Mouse (Mus musculus) MEL (cell line): ENCODE data around the gene Tmem8b. TPM values are rescaled to one million over a fixed set of nuclear protein-coding genes. Genes with fewer than 3 reads are reported as not detected.

Experiments
- DNase-seq: peaks from one replicate; pipeline ENCODE4 v3.0.0; 2011; ENCODE audit warnings: low read depth, low spot score
- H3K27ac ChIP-seq: 2 replicates; pipeline ENCODE4 v1.5.1; 2012; ENCODE audit warnings: low read depth, mild to moderate bottlenecking, control low read depth, low read length, moderate library complexity; ENCODE audit not compliant: control insufficient read depth
- H3K27me3 ChIP-seq, 2 experiments: fragments of 150-350 bp in 1 of 2; sonication (generic) in 1 of 2; 2 replicates each; pipeline ENCODE4 v1.6.1; 2012; ENCODE audit warnings: low read length in 2 of 2, mild to moderate bottlenecking in 2 of 2, improper control_type of control experiment in 1 of 2, moderate library complexity in 1 of 2; ENCODE audit not compliant: insufficient read depth in 2 of 2, control insufficient read depth in 1 of 2
- H3K36me3 ChIP-seq, 2 experiments: 2 replicates each; pipeline ENCODE4 v1.6.1; 2012 to 2014; ENCODE audit warnings: low read length in 2 of 2, improper control_type of control experiment in 1 of 2, inconsistent platforms in 1 of 2, mild to moderate bottlenecking in 1 of 2; ENCODE audit not compliant: insufficient read depth in 2 of 2, control insufficient read depth in 1 of 2
- H3K4me1 ChIP-seq, 2 experiments: fragments of 150-350 bp in 1 of 2; sonication (generic) in 1 of 2; 2 replicates each; pipeline ENCODE4 v1.6.1; 2012; ENCODE audit warnings: low read length in 2 of 2, improper control_type of control experiment in 1 of 2, mild to moderate bottlenecking in 1 of 2; ENCODE audit not compliant: insufficient read depth in 2 of 2, control insufficient read depth in 1 of 2
- H3K4me3 ChIP-seq, 2 experiments: fragments of 150-350 bp in 1 of 2; sonication (generic) in 1 of 2; 2 replicates each; pipeline ENCODE4 v1.5.1; 2012; ENCODE audit warnings: low read depth in 2 of 2, low read length in 2 of 2, mild to moderate bottlenecking in 2 of 2, moderate library complexity in 2 of 2, control low read depth in 1 of 2, improper control_type of control experiment in 1 of 2; ENCODE audit not compliant: control insufficient read depth in 1 of 2, insufficient read depth in 1 of 2
- H3K79me2 ChIP-seq: 2 replicates; pipeline ENCODE4 v1.6.1; 2012; ENCODE audit warnings: mild to moderate bottlenecking, low read length, moderate library complexity; ENCODE audit not compliant: control insufficient read depth, poor library complexity, insufficient read depth
- H3K9ac ChIP-seq: 2 replicates; pipeline ENCODE4 v1.6.1; 2012; ENCODE audit warnings: low read depth, mild to moderate bottlenecking, control low read depth, low read length, moderate library complexity; ENCODE audit not compliant: control insufficient read depth, poor library complexity, severe bottlenecking
- H3K9me3 ChIP-seq: fragments of 150-350 bp; sonication (generic); replicated peaks from 2 replicates; pipeline ENCODE4 v1.6.1; 2012; ENCODE audit warnings: mild to moderate bottlenecking, low read length, improper control_type of control experiment, moderate library complexity; ENCODE audit not compliant: insufficient read depth
- CHD1 ChIP-seq: IDR thresholded peaks from 2 replicates; pipeline ENCODE4 v1.6.1; 2012; ENCODE audit warnings: low read depth, mild to moderate bottlenecking, inconsistent platforms, low read length, improper control_type of control experiment
- CHD2 ChIP-seq: IDR thresholded peaks from 2 replicates; pipeline ENCODE4 v1.6.1; 2011; ENCODE audit warnings: low read length, improper control_type of control experiment
- CTCF ChIP-seq, 3 experiments: IDR thresholded peaks in 2 of 3; conservative IDR thresholded peaks in 1 of 3; 2 replicates each; pipeline ENCODE4 v1.5.1; 2011 to 2012; ENCODE audit warnings: low read length in 3 of 3, low read depth in 2 of 3, mild to moderate bottlenecking in 2 of 3, improper control_type of control experiment in 1 of 3, inconsistent platforms in 1 of 3, mixed read lengths in 1 of 3, moderate library complexity in 1 of 3; ENCODE audit not compliant: control insufficient read depth in 1 of 3, insufficient read depth in 1 of 3, poor library complexity in 1 of 3, severe bottlenecking in 1 of 3
- E2F4 ChIP-seq: IDR thresholded peaks from 2 replicates; pipeline ENCODE4 v1.6.1; 2011; ENCODE audit warnings: low read depth, low read length, improper control_type of control experiment, borderline replicate concordance
- GABPA ChIP-seq: IDR thresholded peaks from 2 replicates; pipeline ENCODE4 v1.6.1; 2012; ENCODE audit warnings: low read depth, mild to moderate bottlenecking, inconsistent platforms, low read length, improper control_type of control experiment, moderate library complexity
- GATA1 ChIP-seq: IDR thresholded peaks from 2 replicates; pipeline ENCODE4 v1.6.1; 2011; ENCODE audit warnings: low read depth, low read length, improper control_type of control experiment
- MAZ ChIP-seq: IDR thresholded peaks from 2 replicates; pipeline ENCODE4 v1.6.1; 2012; ENCODE audit warnings: low read depth, mild to moderate bottlenecking, inconsistent platforms, low read length, improper control_type of control experiment
- MEF2A ChIP-seq: IDR thresholded peaks from 2 replicates; pipeline ENCODE4 v1.6.1; 2014; ENCODE audit warnings: low read depth, mild to moderate bottlenecking, inconsistent platforms, low read length, improper control_type of control experiment; ENCODE audit not compliant: poor library complexity, insufficient replicate concordance, severe bottlenecking; ENCODE audit errors: extremely low read depth
- MYC ChIP-seq: IDR thresholded peaks from 2 replicates; pipeline ENCODE4 v1.6.1; 2011; ENCODE audit warnings: low read depth, mild to moderate bottlenecking, low read length, improper control_type of control experiment, moderate library complexity
- NRF1 ChIP-seq: IDR thresholded peaks from 2 replicates; pipeline ENCODE4 v1.6.1; 2014; ENCODE audit warnings: low read depth, mild to moderate bottlenecking, inconsistent platforms, low read length, improper control_type of control experiment, moderate library complexity; ENCODE audit not compliant: poor library complexity, insufficient read depth, severe bottlenecking
- RAD21 ChIP-seq: IDR thresholded peaks from 2 replicates; pipeline ENCODE4 v1.6.1; 2011; ENCODE audit warnings: mild to moderate bottlenecking, low read depth, low read length, improper control_type of control experiment
- TAL1 ChIP-seq: IDR thresholded peaks from 2 replicates; pipeline ENCODE4 v1.6.1; 2012; ENCODE audit warnings: mild to moderate bottlenecking, inconsistent platforms, low read length, moderate library complexity, mixed read lengths
- TBP ChIP-seq: IDR thresholded peaks from 2 replicates; pipeline ENCODE4 v1.8.0; 2011; ENCODE audit warnings: low read depth, low read length, improper control_type of control experiment
- TCF12 ChIP-seq: IDR thresholded peaks from 2 replicates; pipeline ENCODE4 v1.6.1; 2014; ENCODE audit warnings: low read depth, mild to moderate bottlenecking, inconsistent platforms, low read length, improper control_type of control experiment, moderate library complexity
- UBTF ChIP-seq: IDR thresholded peaks from 2 replicates; pipeline ENCODE4 v1.6.1; 2012; ENCODE audit warnings: low read depth, mild to moderate bottlenecking, inconsistent platforms, low read length, improper control_type of control experiment, moderate library complexity, borderline replicate concordance; ENCODE audit not compliant: insufficient read depth
- USF1 ChIP-seq: IDR thresholded peaks from 2 replicates; pipeline ENCODE4 v1.6.1; 2014; ENCODE audit warnings: low read depth, mild to moderate bottlenecking, inconsistent platforms, low read length, improper control_type of control experiment, moderate library complexity
- ZMIZ1 ChIP-seq: IDR thresholded peaks from 2 replicates; pipeline ENCODE4 v1.6.1; 2012; ENCODE audit warnings: low read depth, mild to moderate bottlenecking, inconsistent platforms, low read length, improper control_type of control experiment, moderate library complexity
- ZNF384 ChIP-seq: IDR thresholded peaks from 2 replicates; pipeline ENCODE4 v1.6.1; 2012; ENCODE audit warnings: low read depth, mild to moderate bottlenecking, inconsistent platforms, low read length, improper control_type of control experiment
- polyA plus RNA-seq, 2 experiments: library from polyadenylated mRNA; stranded (reverse) in 1 of 2; unstranded in 1 of 2; fragments of >175 nt in 1 of 2; fragments of >200 nt in 1 of 2; gene quantifications; 2 replicates each; pipeline versions ENCODE4 v1.2.1 to v1.2.4; 2012; ENCODE audit warnings: low replicate concordance in 2 of 2, low read depth in 1 of 2; ENCODE audit not compliant: insufficient read length in 2 of 2, insufficient read depth in 1 of 2, missing spikeins in 1 of 2
- total RNA-seq: library from RNA; depleted of rRNA; stranded (reverse); fragments of 300-350 nt; gene quantifications from 2 replicates; pipeline ENCODE4 v1.2.3, GENCODE M21; 2012

Tmem8b gene
- total and polyA plus RNA-seq, 3 experiments: 0.46 to 3.6 TPM; not detected in 1

- Histone ChIP-seq H3K36me3 (no peaks in the 10 kb centered on the region), H3K9me3 (no peaks in the 10 kb centered on the region), H3K4me3 (no peak overlapping the region), H3K79me2 (no peaks in the 10 kb centered on the region), H3K4me1 (no peaks in the 10 kb centered on the region; a peak in 1 of 4 replicates), H3K9ac (no peak overlapping the region), H3K27ac (no peak overlapping the region), H3K27me3 (peaks cover 4 to 6% of the 10 kb centered on the region in 2 experiments)
- no peak for DNase-seq
- TF ChIP-seq RAD21 (no peak), GABPA (no peak), CTCF (IDR thresholded peaks at IDR 0.05 in 2 of 3, conservative IDR thresholded peaks at IDR 0.05 in 1 of 3; ENCODE audit: control insufficient read depth in 1 of 3, insufficient read depth in 1 of 3, low read depth in 2 of 3, low read length in 3 of 3, poor library complexity in 1 of 3, severe bottlenecking in 1 of 3) (no peak), CHD2 (no peak), ZNF384 (no peak), TAL1 (no peak), MAZ (no peak), ZMIZ1 (no peak), CHD1 (no peak), E2F4 (no peak), GATA1 (no peak), TBP (no peak), NRF1 (no peak), MEF2A (no peak), USF1 (no peak), TCF12 (no peak)
These were observed 35.5 kb upstream of the Tmem8b start for GRCm38 (mm10) chr4:43633296-43633695.

GRCm38 (mm10) chr4:43633736-43634135 lies 35.0 kb upstream of the Tmem8b start:
- peaks cover 4 to 6% of the 10 kb centered on the region in 2 experiments for H3K27me3 ChIP-seq

More at GRCm38 (mm10) chr4:43633736-43634135, 35.0 kb upstream of the Tmem8b start:
- Histone ChIP-seq H3K9me3 (no peaks in the 10 kb centered on the region), H3K4me3 (no peak overlapping the region), H3K36me3 (no peaks in the 10 kb centered on the region), H3K4me1 (no peaks in the 10 kb centered on the region; a peak in 1 of 4 replicates), H3K9ac (no peak overlapping the region), H3K27ac (no peak overlapping the region), H3K79me2 (no peaks in the 10 kb centered on the region)
- DNase-seq: no peak
- TF ChIP-seq GATA1: no peak
- TF ChIP-seq ZNF384: no peak
- no peak for TF ChIP-seq UBTF
- no peak for TF ChIP-seq MYC
